Mouse (Mus musculus) midbrain, embryonic 14.5 days (tissue): ENCODE results near the gene Rbm18. TPM values are rescaled to one million over a fixed set of nuclear protein-coding genes. Genes with fewer than 3 reads are reported as not detected.
A peak's percentile ranks its signal among the peaks of the same experiment; 100 is the strongest.

ENCODE experiments used
- ATAC-seq: fragments of 200-750 bp; cut with Nextera tagmentation; 2 replicates; pipeline ENCODE4 v1.8.0; 2017; ENCODE audit warnings: moderate number of reproducible peaks, moderate library complexity; ENCODE audit not compliant: low FRiP score, low TSS enrichment
- DNase-seq: peaks from one replicate; pipeline ENCODE4 v3.0.0-alpha.2; 2015
- H3K27ac ChIP-seq: fragments of 300-500 bp; sonication (generic); replicated peaks from 2 replicates; pipeline ENCODE4 v1.5.1; 2014; ENCODE audit warnings: mild to moderate bottlenecking, low read depth, low read length, moderate library complexity
- H3K27me3 ChIP-seq: fragments of 300-500 bp; sonication (generic); 2 replicates; pipeline ENCODE4 v1.6.1; 2014; ENCODE audit warnings: low read length, control low read depth, mixed read lengths; ENCODE audit not compliant: control insufficient read depth, insufficient read depth
- H3K36me3 ChIP-seq: fragments of 300-500 bp; sonication (generic); 2 replicates; pipeline ENCODE4 v1.6.1; 2014; ENCODE audit warnings: low read length, control low read depth; ENCODE audit not compliant: control insufficient read depth, insufficient read depth
- H3K4me1 ChIP-seq: fragments of 300-500 bp; sonication (generic); 2 replicates; pipeline ENCODE4 v1.6.1; 2014; ENCODE audit warnings: mild to moderate bottlenecking, antibody characterized with exemption, low read length, control low read depth; ENCODE audit not compliant: control insufficient read depth, insufficient read depth
- H3K4me2 ChIP-seq: fragments of 300-500 bp; sonication (generic); 2 replicates; pipeline ENCODE4 v1.6.1; 2014; ENCODE audit warnings: mild to moderate bottlenecking, low read length, moderate library complexity
- H3K4me3 ChIP-seq: fragments of 300-500 bp; sonication (generic); replicated peaks from 2 replicates; pipeline ENCODE4 v1.5.1; 2014; ENCODE audit warnings: low read depth, low read length
- H3K9ac ChIP-seq: fragments of 300-500 bp; sonication (generic); replicated peaks from 2 replicates; pipeline ENCODE4 v1.6.1; 2014; ENCODE audit warnings: mild to moderate bottlenecking, low read length, moderate library complexity
- H3K9me3 ChIP-seq: fragments of 300-500 bp; sonication (generic); 2 replicates; pipeline ENCODE4 v1.6.1; 2016; ENCODE audit warnings: low read length, control low read depth, mixed read lengths; ENCODE audit not compliant: control insufficient read depth
- WGBS: fragments of 180-500 bp; shearing (Covaris S2); extraction: QIAGEN DNeasy Blood & Tissue Kit; methylation state at CpG from one replicate; pipeline ENCODE4 v1.1.7; 2014; 5-methylcytosine and 5-hydroxymethylcytosine counted together
- polyA plus RNA-seq: library from polyadenylated mRNA; unstranded; fragments of >200 nt; fragmentation: Nextera tagmentation; extraction: Ambion mirVana; gene quantifications from 2 replicates; pipeline ENCODE4 v1.2.1, GENCODE M21; 2014

The Rbm18 gene
- polyA plus RNA-seq, 1 experiment from 2014 or later: 172 TPM

DNA sequence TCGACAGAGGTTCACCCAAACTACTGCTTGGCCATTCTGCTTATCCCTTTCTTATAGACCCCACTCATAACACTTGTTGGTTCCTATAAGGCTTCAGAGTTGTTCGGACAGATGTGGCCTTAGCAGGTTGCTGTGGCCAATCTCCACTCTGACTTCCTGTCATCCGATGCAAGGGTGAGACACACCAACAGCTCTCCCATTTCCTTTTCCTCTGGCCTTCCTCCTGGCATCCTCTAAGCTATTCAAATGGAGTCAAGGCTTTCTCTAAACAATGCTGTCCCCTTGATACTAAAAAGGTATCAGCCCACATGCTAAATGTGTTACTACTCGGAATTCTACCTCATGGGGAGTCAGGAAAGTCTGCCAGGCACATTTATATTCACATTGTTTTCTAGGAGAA, 8.6 kb downstream of the Rbm18 start:
- Histone ChIP-seq H3K36me3 (peaks cover 85% of the 10 kb centered on the region), H3K4me2 (no peak overlapping the region), H3K4me1 (no peaks in the 10 kb centered on the region), H3K4me3 (no peak overlapping the region), H3K9ac (no peak overlapping the region), H3K27me3 (no peaks in the 10 kb centered on the region), H3K9me3 (no peaks in the 10 kb centered on the region), H3K27ac (no peak overlapping the region)
- 83% methylated on average over 4 of the region's 4 CpGs for WGBS
- ATAC-seq (no peak), DNase-seq (no peak)

DNA sequence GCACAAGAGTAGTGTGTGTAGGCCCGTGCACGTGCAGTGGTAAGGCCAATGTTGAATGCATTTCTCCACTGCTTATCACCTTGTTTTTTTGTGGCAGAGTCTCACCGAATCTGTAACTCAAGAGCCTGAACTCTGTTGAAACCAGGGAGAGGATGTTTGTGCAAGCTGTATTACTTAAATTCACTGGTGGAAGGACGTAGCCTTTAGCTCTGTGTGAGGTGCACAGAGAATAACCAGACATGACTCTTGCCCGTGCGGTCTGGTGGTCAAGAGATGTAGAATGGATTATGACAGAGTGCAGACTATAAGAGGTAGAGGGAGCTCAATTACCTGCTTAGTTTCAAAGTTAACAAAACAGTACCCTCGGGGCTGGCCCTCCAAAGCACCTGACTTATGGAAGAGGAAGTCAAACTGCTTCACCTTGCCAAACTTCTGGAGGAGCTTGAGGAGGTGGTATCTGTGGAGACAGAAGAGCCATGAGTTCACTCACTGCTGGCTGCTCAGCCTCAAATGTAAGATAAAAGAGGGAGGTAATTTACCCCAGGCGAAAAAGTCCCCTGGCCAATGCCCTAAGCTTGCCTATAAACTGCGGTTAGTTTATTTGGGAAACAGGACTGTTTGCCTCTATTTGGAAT, 9.7 kb downstream of the Rbm18 start:
- Histone ChIP-seq H3K4me1 (no peaks in the 10 kb centered on the region), H3K4me2 (no peak overlapping the region), H3K27ac (no peak overlapping the region), H3K27me3 (no peaks in the 10 kb centered on the region), H3K36me3 (peaks cover 85% of the 10 kb centered on the region), H3K9me3 (no peaks in the 10 kb centered on the region), H3K4me3 (no peak overlapping the region), H3K9ac (no peak overlapping the region)
- 94% methylated on average over 9 of the region's 9 CpGs for WGBS
- no peak for ATAC-seq
- no peak for DNase-seq

DNA sequence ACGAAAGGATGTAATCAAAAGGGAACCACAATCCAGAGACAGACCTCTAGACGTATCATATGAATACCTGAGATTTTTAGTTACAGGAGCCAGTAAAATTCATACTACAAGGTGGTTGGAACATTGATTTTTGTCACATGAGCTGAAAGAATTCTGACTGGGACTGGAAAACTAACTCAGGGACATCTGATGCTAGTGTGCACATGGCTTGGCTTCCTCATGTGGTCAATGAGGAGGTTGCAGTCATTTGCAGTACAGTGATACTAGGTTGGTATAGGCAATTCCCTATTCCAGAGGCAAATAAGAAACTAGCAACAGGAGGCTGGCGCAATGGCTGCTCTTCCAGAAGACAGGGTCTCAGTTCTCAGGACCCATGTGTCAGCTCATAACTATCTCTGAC, 23.9 kb downstream of the Rbm18 start:
- Histone ChIP-seq H3K9ac (no peak overlapping the region), H3K9me3 (no peaks in the 10 kb centered on the region), H3K4me3 (no peak overlapping the region), H3K4me2 (no peak overlapping the region), H3K27ac (no peak overlapping the region), H3K27me3 (peaks cover 17% of the 10 kb centered on the region; the same call in 1 of the 2 replicates), H3K4me1 (no peaks in the 10 kb centered on the region), H3K36me3 (peaks cover 21% of the 10 kb centered on the region)
- DNase-seq (no peak), ATAC-seq (no peak)
- WGBS: 71% methylated on average over 3 of the region's 3 CpGs

DNA sequence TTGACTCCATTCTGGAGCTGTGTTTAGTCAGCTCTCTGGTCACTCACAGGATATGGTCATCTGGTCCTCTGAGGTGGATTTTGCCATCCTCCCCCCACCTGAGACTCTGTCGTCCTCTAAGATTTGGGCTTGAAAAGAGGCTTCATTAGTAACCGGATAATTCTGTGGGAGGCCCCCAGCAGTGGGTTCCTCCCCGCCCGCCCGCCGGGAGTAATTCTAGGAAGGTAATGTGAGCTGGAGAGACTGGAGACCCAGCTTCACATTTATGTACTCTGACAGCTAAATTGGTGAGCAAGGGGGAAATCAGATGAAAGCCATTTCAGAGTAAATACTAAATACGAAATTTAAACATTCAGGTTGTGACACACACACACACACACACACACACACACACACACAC, 28.0 kb downstream of the Rbm18 start:
- WGBS: 5% methylated on average over 7 of the region's 7 CpGs

DNA sequence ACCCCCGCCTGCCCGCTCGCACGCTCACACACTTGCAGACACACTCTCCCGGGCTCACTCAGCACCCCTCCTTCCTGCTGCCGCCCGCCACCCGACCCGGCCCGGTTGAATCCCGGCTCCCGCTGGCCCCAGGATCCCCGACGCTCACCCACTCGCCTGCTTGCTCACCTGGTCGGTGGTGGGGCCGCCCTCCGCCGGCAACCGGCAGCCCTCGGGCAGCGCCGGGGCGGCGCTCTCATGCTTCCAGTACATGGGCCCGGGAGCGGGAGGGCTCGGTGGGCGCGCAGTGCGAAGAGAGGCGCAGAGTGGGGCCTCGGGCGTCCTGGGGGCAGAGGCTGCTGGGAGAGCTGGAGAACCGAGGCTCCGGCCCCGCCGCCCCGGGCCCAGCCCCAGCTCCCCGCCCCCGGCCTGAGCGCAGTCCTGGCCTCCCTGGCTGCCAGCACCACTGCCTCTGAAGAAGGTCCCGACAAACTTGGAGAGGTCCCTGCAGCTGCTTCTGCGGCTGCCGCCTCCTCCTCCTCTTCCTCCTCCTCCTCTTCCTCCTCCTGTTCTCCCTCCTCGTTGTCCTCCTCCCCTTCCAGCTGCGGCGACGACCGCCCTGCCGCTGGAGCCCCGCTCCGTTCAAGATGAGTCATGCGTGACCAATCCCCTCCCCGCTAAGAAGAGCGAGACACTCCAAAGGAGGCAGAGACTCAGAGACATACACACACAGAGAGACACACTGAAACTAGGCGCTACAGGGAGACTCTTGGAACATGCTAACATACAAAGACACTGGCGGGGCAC, 31.4 kb downstream of the Rbm18 start, which contains the start of gene Lhx6:
Lhx6 (minus strand) TSS at position 453 of the 786 bp plus-strand sequence.
- WGBS: under 1% methylated on average over 56 of the region's 58 CpGs
- peaks cover 11% of the 10 kb centered on the region for H3K4me1 ChIP-seq
- H3K9me3 ChIP-seq: no peaks in the 10 kb centered on the region
- peaks cover 87% of the 10 kb centered on the region for H3K27me3 ChIP-seq
- H3K4me3 ChIP-seq: peak within 1 kb of the TSS; percentile 35
- DNase-seq (peak; percentile 39), ATAC-seq (0 out of 2 replicates have a peak, but pooled peaks have one; percentile 29)
- H3K36me3 ChIP-seq: no peaks in the 10 kb centered on the region
- H3K9ac ChIP-seq: no peak within 1 kb of the TSS; the same call in 1 of the 2 replicates
- H3K27ac ChIP-seq: no peak within 1 kb of the TSS
- H3K4me2 ChIP-seq: peak within 1 kb of the TSS; percentile 58

More for the DNA sequence above, 28.0 kb downstream of the Rbm18 start:
- peaks cover 54% of the 10 kb centered on the region for H3K27me3 ChIP-seq
- H3K4me2 ChIP-seq: no peak overlapping the region
- ATAC-seq (no peak), DNase-seq (no peak)
- no peak overlapping the region for H3K27ac ChIP-seq
- H3K9me3 ChIP-seq: no peaks in the 10 kb centered on the region
- no peaks in the 10 kb centered on the region for H3K36me3 ChIP-seq
- no peak overlapping the region for H3K4me3 ChIP-seq
- no peak overlapping the region for H3K9ac ChIP-seq
- H3K4me1 ChIP-seq: peaks cover 11% of the 10 kb centered on the region

DNA sequence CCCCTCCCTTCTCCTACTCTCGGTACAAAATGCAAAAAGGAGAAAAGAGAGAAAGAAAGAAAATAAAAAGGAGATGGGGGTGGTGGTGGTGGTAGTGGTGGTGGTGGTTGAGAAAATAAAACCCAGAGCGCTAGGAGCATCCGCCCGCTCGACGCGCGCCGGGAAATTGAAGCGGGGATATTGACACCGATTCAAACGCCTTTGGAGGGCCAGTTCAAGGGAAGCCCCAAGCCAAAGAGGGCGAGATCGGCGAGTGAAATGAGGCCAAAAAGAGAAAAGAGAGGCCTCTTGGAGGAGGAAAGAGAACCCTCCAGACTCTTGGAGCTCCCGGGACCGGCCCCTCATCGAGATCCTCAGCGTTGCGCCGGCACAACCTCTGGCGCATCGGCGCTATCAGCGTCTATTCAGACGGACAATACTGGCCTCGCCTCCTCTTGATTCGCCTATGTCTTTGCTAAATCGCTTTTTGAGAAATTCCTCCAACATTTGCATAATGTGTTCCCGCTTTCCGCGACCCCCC, 32.1 kb downstream of the Rbm18 start:
- Histone ChIP-seq H3K4me2 (peak overlapping the region; percentile 58), H3K27me3 (peaks cover 90% of the 10 kb centered on the region), H3K9me3 (no peaks in the 10 kb centered on the region), H3K27ac (no peak overlapping the region), H3K36me3 (no peaks in the 10 kb centered on the region), H3K4me3 (peak overlapping the region; percentile 35), H3K9ac (no peak overlapping the region), H3K4me1 (peaks cover 11% of the 10 kb centered on the region)
- DNase-seq (peak; percentile 63), ATAC-seq (no peak)
- WGBS: under 1% methylated on average over 32 of the region's 32 CpGs

DNA sequence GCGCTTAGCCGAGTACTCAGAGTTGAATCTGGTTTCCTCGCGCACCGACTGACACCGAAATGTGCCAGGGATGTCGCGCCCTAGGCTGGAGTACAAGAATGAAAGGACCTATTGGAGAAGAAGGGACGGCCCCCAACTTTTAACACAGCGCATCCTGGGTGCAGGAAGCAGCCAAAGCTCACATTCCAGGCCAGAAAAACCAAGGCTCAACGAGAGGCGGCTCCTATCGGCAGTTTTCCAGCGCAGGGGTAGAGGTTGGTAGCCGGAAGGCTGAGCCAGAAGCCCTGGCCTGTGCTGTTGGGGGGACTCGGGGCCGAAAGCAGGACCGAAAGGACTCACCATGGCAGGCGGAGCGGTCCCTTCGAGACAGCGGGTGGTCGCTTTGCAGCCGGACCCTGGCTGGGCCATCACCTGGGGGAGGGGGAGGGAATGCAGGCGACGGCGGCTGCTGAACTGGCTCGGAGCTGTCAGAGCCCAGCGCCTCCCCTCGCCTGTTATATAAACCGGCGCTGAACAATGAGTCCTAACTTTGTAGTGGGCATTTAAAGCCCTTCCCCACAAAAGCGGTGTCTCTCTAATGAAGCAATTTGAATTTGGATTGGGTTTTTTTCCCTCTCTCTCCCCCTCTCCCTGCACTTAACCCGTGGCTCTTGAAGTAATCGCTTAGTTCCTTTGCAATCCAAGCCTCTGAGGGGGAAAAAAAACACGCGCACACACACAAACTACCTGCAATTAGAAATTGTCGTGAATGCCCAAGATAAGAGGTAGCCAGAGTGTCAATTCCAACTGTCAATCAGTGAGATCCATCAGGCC, 32.8 kb downstream of the Rbm18 start:
- DNase-seq (peak; percentile 46), ATAC-seq (no peak)
- Histone ChIP-seq H3K27ac (no peak overlapping the region), H3K9ac (no peak overlapping the region), H3K4me1 (peaks cover 11% of the 10 kb centered on the region), H3K9me3 (no peaks in the 10 kb centered on the region), H3K36me3 (no peaks in the 10 kb centered on the region), H3K4me3 (peak overlapping the region; percentile 35), H3K27me3 (peaks cover 94% of the 10 kb centered on the region), H3K4me2 (peak overlapping the region; percentile 58)
- under 1% methylated on average over 38 of the region's 38 CpGs for WGBS

DNA sequence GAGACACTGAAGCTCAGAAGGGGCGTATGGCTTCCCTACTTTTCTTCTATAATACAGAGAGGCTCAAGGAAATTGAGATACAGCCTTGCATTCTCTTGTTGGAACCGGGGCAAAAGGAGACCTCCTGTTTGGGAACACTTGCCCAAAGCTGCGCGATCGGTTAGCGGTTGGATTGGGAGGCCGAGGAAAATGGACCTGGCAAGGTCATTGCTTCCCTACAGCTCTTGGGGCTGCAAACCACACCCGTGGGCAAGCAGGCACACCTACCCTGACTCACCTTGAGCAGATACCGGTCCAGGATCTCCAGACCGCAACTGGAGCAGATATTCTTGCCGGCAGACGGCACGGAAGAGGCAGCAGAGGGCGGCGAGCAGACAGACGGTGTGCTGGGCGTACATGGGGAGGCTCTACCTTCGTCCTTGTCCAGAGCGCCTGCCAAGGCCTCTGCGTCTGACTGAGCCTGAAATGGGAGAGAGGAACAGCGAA, 33.5 kb downstream of the Rbm18 start:
- peaks cover 96% of the 10 kb centered on the region for H3K27me3 ChIP-seq
- under 1% methylated on average over 21 of the region's 21 CpGs for whole genome bisulfite sequencing
- no peak overlapping the region for H3K9ac ChIP-seq
- no peak overlapping the region for H3K27ac ChIP-seq
- H3K4me3 ChIP-seq: 0 out of 2 replicates have a peak overlapping the region, but pooled peaks have one; percentile 1
- peaks cover 11% of the 10 kb centered on the region for H3K4me1 ChIP-seq
- H3K4me2 ChIP-seq: peak overlapping the region; percentile 58
- no peaks in the 10 kb centered on the region for H3K36me3 ChIP-seq
- DNase-seq (no peak), ATAC-seq (no peak)
- no peaks in the 10 kb centered on the region for H3K9me3 ChIP-seq
